Mouse (Mus musculus) left cerebral cortex, adult 8-10 months (tissue): Measurements from ENCODE around the gene Hist1h3e. TPM values are rescaled to one million over a fixed set of nuclear protein-coding genes. Genes with fewer than 3 reads are reported as not detected.
"Not testable (repeated sequence)": the region's sequence is repeated elsewhere in the genome, so short reads cannot be mapped to it uniquely, and the experiment has no call there.

Experiments
- DNase-seq, 2 experiments: peaks; one replicate each; pipeline ENCODE4 v3.0.0; 2022; ENCODE audit warnings: low spot score in 2 of 2
- total RNA-seq, 4 experiments: library from RNA; stranded (reverse); gene quantifications; 2 replicates each; pipeline ENCODE4 v1.2.4; 2022

Gene Hist1h3e
- total RNA-seq, 4 experiments from 2014 or later: 43.6 to 61.8 (median 54.4) TPM

DNA sequence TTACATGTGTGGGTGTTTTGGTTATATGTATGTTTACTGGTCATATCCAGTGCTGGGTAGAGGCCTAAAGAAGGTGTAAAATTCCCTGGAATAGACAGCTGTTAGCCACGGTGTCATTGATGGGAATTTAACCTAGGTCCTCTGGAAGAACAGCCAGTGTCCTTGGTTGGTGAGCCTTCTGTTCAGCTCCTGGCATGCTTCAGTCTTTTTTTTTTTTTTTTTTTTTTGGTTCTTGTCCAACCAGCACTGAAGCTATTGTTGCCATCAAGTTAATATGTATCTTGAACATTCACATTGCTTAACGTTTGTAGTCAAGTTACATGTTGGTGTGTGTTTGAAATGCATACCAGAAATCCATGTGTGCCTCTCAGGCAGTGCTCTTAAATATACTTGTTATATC lies 2.3 kb upstream of the Hist1h3e start:
- no peak for DNase-seq

DNA sequence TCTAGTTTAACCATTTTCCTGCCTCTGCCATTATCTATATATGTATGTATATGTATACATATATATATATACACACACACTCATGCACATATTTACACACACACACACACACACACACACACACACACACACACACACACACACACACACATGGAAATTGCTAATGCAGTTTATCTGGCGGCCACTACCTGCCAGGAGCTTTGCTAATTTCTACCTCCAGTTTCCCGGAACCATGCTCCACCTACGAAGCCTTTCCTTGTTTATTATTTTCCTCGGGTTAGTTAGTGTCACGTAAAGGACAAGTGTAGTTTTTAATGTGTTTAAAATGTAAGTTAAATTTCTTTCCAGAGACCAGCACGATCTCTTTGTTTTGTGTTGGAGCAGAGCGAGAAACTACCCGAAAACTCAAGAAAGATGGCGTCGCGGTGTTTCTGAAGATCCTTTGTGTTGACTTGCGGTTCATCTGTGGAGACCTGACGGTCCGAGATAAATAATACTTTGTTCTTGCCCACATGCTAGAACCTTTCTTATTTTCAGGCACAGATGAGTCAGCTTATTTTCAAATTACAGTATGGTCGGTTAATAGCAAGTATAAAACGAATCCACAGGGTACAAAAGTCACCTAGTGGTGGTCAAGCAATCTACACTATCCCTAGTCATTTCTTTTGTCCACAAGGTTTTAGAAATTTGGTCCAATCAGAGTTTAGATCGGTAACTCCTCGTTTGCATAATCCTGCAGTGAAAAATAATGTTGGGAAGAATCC lies 712 bp upstream of the Hist1h3e start:
- no peak for DNase-seq

DNA sequence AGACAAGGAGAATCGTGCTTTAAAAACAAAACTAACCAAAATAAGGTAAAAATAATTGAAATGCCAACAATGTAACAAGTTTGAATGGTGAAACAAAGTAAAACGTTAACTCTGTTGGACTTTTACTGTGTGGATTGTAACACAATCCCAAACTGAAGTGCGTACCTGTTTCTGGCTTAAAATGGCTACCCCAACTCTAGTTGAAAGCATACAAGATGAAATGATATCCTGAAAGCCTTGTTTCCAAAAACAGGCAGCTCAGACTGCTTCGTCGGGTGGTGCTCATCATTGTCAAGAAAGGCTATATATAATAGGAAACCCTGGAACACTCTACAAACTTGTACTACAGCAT lies 662 bp downstream of the Hist1h3e start:
- not testable (repeated sequence) for DNase-seq

DNA sequence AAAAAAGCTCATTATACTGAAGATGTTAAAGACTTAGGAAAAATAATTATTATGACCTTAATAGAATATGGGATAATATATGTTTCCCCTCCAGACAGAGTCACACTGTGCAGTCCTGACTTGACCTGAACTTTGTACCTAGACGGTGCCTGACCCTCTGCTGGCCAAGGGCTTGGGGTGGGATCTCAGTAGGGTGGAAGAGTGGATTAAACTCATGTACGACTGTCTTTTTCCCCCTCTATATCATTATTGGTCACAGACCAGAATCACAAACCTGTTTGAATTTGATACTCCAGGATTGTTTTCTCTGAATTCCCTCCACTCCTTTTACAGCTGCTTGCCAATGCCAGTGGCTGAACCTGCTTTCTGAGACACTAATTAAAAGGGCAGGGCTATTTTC lies 1.5 kb downstream of the Hist1h3e start:
- DNase-seq: not testable (repeated sequence)

DNA sequence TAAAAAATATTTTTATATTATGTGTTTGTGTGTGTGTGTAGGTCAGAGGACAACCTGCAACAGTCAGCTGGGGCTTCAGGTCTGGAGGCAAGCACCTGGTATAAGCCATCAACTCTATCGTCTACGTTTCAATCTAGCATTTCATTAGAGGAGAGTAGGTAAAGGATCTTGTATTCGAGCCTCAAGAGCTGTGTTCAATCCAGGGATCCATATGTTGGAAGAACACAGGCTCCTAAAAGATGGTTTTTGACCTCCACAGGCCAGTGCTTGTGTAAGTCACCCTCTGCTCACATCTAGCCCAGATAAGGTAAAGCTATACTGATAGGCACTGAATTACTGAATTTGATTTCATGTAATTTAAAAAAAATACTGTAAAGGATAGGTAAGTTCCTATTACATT lies 5.3 kb downstream of the Hist1h3e start:
- no peak for DNase-seq

DNA sequence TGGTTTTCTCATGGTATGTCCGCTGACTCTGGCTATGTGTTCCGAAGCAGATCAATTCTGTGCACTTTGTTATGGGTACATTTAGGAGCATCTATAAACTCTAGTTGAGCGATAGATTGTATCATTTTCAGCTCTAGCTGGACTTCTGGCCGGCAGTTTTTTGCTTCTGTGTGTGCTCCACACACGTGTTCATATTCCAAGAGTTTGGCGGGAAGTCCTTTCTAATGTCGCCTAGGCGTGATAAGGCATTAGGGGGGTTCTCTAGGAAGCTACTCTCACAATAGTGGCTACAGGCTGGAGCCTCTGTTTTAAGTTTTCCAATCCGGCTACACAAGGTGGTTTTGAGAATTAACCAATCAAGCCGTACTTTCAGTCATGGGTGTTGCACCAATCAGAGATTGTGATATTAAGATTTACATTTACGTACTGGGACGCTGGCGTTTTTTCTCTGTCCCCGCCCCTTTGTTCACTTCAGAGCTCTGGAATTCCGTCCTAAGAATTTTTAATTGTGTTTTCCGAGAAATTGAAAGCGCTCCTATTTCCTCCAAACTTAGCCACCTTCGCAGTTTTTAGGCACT lies 6.2 kb downstream of the Hist1h3e start:
- DNase-seq: peak; percentile 54 to 73

DNA sequence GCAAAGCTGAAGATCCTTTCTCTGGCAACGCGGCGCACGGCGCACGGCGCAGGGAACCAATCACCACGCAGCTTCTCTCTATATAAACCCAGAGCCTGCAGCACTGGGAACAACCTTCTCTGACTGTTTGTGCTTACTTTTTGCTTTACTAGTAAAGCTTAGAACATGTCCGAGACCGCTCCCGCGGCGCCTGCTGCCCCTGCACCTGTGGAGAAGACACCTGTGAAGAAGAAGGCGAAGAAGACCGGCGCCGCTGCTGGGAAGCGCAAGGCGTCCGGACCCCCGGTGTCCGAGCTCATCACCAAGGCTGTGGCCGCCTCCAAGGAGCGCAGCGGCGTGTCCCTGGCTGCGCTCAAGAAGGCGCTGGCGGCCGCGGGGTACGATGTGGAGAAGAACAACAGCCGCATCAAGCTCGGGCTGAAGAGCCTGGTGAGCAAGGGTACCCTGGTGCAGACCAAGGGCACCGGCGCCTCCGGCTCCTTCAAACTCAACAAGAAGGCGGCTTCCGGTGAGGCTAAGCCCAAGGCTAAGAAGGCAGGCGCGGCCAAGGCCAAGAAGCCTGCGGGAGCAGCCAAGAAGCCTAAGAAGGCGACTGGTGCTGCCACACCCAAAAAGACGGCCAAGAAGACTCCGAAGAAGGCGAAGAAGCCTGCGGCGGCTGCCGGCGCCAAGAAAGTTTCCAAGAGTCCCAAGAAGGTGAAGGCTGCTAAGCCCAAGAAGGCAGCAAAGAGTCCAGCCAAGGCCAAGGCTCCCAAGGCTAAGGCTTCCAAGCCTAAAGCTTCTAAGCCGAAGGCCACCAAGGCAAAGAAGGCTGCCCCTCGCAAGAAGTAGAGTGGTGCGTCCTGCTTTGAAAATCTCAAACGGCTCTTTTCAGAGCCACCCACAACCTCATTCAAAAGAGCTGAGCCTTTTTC lies 7.0 kb downstream of the Hist1h3e start:
- DNase-seq: peak; percentile 69 to 80

DNA sequence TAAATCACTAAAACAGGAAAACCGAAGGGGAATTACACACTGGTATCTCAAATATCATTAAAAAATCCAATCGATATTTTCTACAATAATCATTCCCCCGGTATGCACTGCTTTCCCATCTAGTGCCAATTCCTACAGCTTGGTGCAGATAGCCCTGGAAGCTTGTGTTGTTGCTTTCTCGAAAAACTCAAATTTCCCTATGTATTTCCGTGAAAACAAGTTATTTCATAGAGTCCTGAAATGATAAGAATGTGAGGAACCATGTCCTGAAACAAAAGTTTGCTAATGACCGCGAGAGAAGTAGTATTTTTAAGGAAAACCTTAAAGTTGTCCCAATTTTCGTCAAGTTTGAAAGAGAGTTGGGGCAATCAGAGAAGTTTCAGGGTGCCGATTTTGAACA lies 7.8 kb downstream of the Hist1h3e start:
- DNase-seq: no peak

DNA sequence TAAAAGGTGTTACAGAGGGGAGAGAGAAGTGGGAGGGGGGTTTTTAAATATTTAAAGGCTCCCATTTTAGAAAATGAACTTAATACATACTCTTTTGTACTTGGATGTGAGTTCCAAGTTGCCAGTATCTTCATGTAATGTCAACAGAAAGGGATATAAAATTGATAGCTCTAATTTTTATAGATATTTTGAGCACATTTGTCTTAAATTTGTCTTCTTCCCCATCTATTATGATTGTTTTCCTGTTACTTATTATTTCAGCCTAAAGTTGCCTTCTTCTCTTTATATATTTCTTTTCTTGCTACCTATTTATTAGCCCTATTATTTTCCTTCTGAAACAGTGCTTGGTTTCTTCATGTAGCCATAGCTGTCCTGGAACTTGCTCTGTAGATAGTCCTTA lies 9.2 kb downstream of the Hist1h3e start, which contains the start of gene Hist1h1d:
TSS of gene Hist1h1d (plus strand) at position 301 of the 400 bp plus-strand sequence.
- DNase-seq: no peak

DNA sequence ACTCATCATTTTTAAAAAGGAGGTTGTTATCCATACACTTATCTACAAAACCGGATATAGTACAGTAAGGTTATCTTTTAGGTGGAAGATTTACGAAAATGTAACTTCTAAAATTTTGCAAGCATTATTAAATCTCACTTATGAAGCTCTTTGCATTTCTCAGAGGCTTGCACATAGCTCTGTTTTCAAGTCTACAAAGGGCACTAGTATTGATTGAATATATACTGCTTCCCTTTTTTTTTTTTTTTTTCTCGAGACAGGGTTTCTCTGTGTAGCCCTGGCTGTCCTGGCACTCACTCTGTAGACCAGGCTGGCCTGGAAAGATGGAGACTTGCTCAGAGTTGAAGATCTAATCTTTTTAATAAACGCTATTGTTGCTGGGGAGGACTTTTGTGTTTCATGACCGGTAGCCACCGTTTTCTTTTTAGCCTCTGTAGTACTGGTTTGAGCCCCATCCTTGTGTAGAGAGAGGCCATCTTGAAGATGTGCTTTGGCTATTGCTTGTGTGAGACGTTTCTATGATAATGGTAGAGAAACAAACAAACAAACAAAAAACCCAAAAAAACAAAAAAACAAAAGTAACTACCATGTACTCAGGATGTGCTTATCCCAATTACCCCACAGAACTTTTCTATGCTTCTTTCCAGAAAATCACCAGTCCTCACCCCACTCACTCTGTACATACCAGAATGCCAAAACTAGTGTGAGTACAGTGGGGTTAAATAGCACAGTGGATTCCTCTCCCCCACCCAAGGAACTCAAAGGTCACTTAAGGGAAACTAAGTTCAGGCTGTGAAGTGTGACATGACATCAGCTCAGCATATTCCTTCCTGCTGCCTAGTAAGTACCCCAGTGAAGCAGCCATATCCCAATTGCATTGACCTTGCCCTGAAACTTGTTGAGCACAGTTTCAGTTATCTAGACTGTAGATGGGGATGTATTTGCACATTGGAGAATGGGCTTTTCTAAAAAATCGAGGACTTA lies 9.9 kb downstream of the Hist1h3e start:
- DNase-seq: no peak

DNA sequence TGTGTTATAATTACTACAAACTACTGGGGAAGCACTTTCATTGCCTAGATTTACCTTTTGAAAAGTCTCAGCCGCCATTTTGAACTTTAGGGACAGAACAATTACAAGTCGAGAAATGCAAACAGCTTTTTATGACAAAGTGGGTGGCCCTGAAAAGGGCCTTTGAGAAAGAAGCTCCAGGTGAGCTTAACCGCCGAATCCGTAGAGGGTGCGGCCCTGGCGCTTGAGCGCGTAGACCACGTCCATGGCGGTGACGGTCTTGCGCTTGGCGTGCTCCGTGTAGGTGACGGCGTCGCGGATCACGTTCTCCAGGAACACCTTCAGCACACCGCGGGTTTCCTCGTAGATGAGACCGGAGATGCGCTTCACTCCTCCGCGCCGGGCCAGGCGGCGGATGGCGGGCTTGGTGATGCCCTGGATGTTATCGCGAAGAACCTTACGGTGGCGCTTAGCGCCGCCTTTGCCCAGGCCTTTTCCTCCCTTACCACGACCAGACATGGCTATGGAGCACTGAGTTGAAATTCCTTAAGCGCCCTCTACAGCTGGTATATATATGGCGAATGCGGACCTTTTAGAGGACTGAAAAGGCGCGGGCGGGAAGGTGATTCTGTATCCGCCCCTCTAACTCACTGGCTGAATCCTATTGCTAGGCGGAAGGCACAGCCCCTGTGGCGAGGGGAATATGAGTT lies 10.9 kb downstream of the Hist1h3e start, which contains the start of gene Hist1h4f:
TSS of gene Hist1h4f (minus strand) at position 503 of the 689 bp plus-strand sequence.
- peak; percentile 88 to 91 for DNase-seq

DNA sequence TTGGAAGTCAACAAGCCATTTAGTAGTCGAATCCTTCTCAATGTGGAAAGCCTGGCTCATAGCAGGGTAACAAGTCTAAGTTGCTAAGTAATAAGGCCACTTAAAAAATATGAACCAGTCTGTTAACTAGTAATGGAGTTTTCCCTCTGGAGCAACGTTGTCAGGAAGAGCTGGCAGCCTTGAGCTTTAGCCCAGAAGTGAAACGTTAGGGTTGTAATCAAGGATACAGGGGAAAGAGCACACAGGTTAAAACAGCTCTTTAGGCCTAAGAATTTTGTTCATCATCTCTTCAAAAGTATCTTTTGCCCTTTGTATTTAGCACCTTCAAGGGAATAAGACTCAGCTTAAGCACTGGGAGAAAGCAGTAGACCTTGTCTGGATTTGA lies 11.4 kb downstream of the Hist1h3e start:
- no peak for DNase-seq

DNA sequence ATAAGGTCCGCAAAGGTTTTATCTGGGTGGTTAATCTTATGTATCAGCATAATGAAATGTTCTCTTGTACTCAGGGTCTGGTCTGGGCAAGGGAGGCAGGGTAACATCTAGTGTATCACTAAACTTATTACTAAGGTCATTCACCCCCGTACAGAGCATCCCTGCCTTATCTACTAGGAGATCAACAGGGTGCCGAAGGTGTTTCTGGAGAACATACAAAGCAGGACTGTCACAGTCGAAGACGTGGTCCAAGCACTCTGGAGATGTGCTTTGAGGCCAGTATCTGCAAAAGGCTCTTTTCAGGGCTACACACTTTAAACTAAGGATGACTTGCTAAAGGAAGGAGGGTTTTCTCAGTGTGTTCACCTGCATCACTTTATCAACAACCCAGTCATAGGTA lies 15.5 kb downstream of the Hist1h3e start:
- DNase-seq: no peak

DNA sequence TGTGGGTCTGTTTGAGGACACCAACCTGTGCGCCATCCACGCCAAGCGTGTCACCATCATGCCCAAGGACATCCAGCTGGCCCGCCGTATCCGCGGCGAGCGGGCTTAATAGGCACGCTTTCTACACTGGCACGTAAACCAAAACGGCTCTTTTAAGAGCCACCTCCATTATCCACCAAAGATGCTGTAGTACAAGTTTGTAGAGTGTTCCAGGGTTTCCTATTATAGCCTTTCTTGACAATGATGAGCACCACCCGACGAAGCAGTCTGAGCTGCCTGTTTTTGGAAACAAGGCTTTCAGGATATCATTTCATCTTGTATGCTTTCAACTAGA lies 17.4 kb downstream of the Hist1h3e start:
- not testable (repeated sequence) for DNase-seq

DNA sequence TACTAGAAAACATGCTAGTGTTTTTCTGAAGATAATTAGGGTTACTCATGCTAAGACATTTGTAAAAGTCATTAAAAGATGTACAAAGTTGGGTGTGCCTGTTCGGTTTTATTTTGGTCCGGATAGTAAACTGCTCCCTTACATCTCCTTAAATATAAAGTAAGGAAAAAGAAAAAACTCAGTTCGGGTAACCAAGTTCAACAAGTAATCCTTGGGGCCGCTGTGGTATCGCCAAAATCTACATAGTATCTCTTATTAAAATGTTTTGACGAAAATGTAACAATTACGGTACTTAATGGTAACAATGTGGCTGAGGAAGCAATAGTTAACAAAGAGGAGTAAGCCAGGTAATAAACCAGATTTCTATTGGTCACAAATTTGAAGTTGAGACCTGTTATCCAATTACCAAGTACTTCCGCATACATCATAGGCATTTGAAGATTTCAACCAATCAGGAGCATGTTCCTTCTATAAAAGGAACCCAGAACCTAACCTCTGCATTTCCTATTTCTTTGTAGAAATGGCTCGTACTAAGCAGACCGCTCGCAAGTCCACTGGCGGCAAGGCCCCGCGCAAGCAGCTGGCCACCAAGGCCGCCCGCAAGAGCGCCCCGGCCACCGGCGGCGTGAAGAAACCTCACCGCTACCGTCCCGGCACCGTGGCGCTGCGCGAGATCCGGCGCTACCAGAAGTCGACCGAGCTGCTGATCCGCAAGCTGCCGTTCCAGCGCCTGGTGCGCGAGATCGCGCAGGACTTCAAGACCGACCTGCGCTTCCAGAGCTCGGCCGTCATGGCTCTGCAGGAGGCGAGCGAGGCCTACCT lies 18.0 kb downstream of the Hist1h3e start, which contains the start of gene Hist1h3f:
TSS of gene Hist1h3f (plus strand) at position 88 of the 822 bp plus-strand sequence.
- DNase-seq: peak in 1 of 2 experiments; percentile 63

DNA sequence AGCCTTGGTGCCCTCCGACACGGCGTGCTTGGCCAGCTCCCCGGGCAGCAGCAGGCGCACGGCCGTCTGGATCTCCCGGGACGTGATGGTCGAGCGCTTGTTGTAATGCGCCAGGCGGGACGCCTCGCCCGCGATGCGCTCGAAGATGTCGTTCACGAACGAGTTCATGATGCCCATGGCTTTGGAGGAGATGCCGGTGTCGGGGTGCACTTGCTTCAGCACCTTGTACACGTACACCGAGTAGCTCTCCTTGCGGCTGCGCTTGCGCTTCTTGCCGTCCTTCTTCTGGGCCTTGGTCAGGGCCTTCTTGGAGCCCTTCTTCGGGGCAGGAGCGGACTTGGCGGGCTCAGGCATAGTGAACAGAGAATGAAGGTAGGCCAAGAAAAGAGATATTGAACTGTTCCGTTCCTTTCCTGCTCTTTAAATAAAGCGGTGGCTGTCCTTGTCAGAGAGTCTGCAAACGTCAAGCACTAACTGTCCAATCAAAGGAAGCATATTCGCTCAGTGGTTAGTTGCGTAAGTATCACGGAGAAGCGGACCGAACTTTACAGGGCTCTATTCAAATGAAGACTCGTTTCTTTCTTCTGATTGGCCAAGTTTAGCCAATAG lies 19.1 kb downstream of the Hist1h3e start, which contains the start of gene Hist1h2bh:
TSS of gene Hist1h2bh (minus strand) at position 394 of the 609 bp plus-strand sequence.
- DNase-seq: peak in 1 of 2 experiments; percentile 85

DNA sequence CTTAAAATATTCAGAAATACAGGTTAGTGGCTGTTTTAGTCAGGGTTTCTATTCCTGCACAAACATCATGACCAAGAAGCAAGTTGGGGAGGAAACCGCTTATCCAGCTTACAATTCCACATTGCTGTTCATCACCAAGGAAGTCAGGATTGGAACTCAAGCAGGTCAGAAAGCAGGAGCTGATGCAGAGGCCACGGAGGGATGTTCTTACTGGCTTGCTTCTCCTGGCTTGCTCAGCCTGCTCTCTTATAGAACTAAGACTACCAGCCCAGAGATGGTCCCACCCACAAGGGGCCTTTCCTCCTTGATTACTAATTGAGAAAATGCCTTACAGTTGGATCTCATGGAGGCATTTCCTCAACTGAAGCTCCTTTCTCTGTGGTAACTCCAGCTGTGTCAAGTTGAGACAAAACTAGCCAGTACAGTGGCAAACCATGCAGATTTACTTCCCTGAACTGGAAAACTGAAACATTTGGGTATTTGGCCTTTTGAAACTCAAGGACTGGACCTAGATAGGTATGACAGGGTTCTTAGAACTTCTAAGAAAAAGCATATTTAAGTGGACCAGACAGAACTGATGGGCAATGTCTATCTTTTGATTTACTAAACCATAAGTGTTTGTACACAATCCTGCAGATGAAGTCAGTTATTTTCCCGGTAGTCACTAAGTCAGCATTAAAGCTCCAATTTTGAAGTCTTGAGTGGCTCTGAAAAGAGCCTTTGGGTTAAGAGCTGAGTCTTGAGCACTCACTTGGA lies 19.8 kb downstream of the Hist1h3e start:
- DNase-seq: not testable (repeated sequence)

DNA sequence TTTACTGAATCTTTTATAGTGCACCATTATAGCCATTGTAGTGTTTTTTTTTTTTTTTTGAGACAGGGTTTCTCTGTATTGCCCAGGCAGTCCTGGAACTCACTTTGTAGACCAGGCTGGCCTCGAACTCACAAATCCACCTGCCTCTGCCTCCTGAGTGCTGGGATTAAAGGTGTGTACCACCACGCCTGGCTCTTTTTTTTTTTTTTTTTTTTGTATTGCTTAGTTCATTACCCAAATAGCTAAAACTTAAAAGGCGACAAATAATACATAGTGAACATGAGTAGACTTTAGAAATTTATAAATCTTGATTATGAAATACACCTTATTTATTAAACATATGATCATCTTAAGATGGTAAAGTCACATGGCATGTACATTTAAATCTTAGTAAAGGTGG lies 20.7 kb downstream of the Hist1h3e start:
- no peak for DNase-seq
